Mouse (Mus musculus) lung, postnatal 0 days (tissue): ENCODE measurements at regions not wholly inside any gene's neighbourhood (a gene's known extent, or its start where the extent isn't known, plus 50 kb on each side); places are given as distances from the start of the nearest gene placed in this dataset.
"Not testable (repeated sequence)": the region's sequence is repeated elsewhere in the genome, so short reads cannot be mapped to it uniquely, and the experiment has no call there.

Experiments
- ATAC-seq: fragments of 200-750 bp; cut with Nextera tagmentation; 2 replicates; pipeline ENCODE4 v1.8.0; 2017; ENCODE audit warnings: moderate library complexity
- DNase-seq: peaks from one replicate; pipeline ENCODE4 v3.0.0-alpha.2; 2016; ENCODE audit warnings: low spot score
- H3K27ac ChIP-seq: fragments of 300-500 bp; sonication (generic); 2 replicates; pipeline ENCODE4 v1.5.1; 2014; ENCODE audit warnings: antibody characterized with exemption, mild to moderate bottlenecking, low read length, mixed read lengths
- H3K27me3 ChIP-seq: fragments of 300-500 bp; sonication (generic); replicated peaks from 2 replicates; pipeline ENCODE4 v1.6.1; 2014; ENCODE audit warnings: low read length, mixed read lengths; ENCODE audit not compliant: insufficient read depth
- H3K36me3 ChIP-seq: fragments of 300-500 bp; sonication (generic); 2 replicates; pipeline ENCODE4 v1.6.1; 2014; ENCODE audit warnings: low read length, mixed read lengths; ENCODE audit not compliant: insufficient read depth
- H3K4me1 ChIP-seq: fragments of 300-500 bp; sonication (generic); 2 replicates; pipeline ENCODE4 v1.6.1; 2014; ENCODE audit warnings: antibody characterized with exemption, low read depth, low read length, mixed read lengths; ENCODE audit not compliant: insufficient read depth
- H3K4me2 ChIP-seq: fragments of 300-500 bp; sonication (generic); replicated peaks from 2 replicates; pipeline ENCODE4 v1.6.1; 2014; ENCODE audit warnings: low read depth, mild to moderate bottlenecking, low read length, moderate library complexity, mixed read lengths
- H3K4me3 ChIP-seq: fragments of 300-500 bp; sonication (generic); 2 replicates; pipeline ENCODE4 v1.5.1; 2014; ENCODE audit warnings: low read depth, low read length
- H3K9ac ChIP-seq: fragments of 300-500 bp; sonication (generic); replicated peaks from 2 replicates; pipeline ENCODE4 v1.6.1; 2014; ENCODE audit warnings: low read depth, mild to moderate bottlenecking
- H3K9me3 ChIP-seq: fragments of 300-500 bp; sonication (generic); 2 replicates; pipeline ENCODE4 v1.6.1; 2016; ENCODE audit warnings: low read length, mixed read lengths
- CTCF ChIP-seq: IDR thresholded peaks from 2 replicates; pipeline ENCODE4 v1.5.1; 2016; ENCODE audit warnings: antibody characterized with exemption, mild to moderate bottlenecking
- EP300 ChIP-seq: IDR thresholded peaks from 2 replicates; pipeline ENCODE4 v1.6.1; 2016; ENCODE audit warnings: antibody characterized with exemption, mild to moderate bottlenecking, control low read depth
- WGBS: fragments of 180-500 bp; shearing (Covaris S2); extraction: QIAGEN DNeasy Blood & Tissue Kit; methylation state at CpG from one replicate; pipeline ENCODE4 v1.1.7; 2014; 5-methylcytosine and 5-hydroxymethylcytosine counted together

DNA sequence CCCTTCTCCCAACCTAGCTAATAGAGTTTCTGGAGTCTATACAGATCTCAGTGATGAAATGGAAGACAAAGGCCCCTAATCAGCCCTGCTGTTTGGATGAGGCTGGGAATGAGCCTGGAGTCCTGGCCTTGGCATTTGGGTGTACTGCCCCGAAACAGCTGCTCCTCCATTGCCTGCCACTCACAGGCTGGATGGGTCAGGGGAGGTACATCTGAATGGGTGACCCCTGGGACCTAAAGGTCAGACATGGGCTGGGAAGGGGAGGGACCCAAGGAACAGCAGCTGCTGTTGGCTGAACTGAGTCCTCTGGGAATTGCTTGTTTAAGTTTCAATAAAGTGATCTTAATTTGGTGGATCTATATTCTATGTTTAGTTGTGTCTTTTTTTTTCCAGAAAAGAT, 316.9 kb downstream of the Tox3 start:
- WGBS, result 59% methylated on average over 1 of the region's 1 CpGs
- DNase-seq (no peak), ATAC-seq (no peak)
- Histone ChIP-seq H3K36me3 (no peaks in the 10 kb centered on the region), H3K4me2 (no peak overlapping the region), H3K9ac (no peak overlapping the region), H3K4me3 (no peak overlapping the region), H3K4me1 (no peaks in the 10 kb centered on the region), H3K27me3 (no peaks in the 10 kb centered on the region), H3K9me3 (no peaks in the 10 kb centered on the region), H3K27ac (no peak overlapping the region)
- TF ChIP-seq CTCF (no peak), EP300 (no peak)

DNA sequence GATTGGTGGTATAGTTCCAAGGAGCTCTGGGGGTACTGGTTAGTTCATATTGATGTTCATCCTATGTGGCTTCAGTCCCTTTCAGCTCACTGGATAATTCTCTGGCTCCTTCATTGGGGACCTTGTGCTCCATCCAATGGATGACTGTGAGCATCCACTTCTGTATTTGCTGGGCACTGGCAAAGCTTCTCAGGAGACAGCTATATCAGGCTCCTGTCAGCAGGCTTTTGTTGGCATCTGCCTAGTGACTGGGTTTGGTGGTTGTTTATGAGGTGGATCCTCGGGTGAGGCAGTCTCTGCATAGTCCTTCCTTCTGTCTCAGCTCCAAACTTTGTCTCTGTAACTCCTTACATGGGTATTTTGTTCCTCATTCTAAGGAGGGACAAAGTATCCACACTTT, 330.2 kb downstream of the Tox3 start:
- H3K36me3 ChIP-seq, H3K9ac ChIP-seq, H3K27me3 ChIP-seq, H3K27ac ChIP-seq, DNase-seq, H3K9me3 ChIP-seq, H3K4me1 ChIP-seq, ATAC-seq, H3K4me3 ChIP-seq, H3K4me2 ChIP-seq: not testable (repeated sequence)
- WGBS, result 72% methylated on average over 1 of the region's 1 CpGs

GRCm38 (mm10) chr8:90013755-90014154, 334.4 kb downstream of the Tox3 start:
- WGBS, result 34% methylated on average over 2 of the region's 2 CpGs
- peak; percentile 18 for DNase-seq
- Histone ChIP-seq H3K4me3 (no peak overlapping the region), H3K4me2 (no peak overlapping the region), H3K36me3 (no peaks in the 10 kb centered on the region), H3K27me3 (no peaks in the 10 kb centered on the region), H3K9ac (no peak overlapping the region), H3K4me1 (no peaks in the 10 kb centered on the region), H3K9me3 (no peaks in the 10 kb centered on the region), H3K27ac (no peak overlapping the region)
- TF ChIP-seq EP300 (0 out of 2 replicates have a peak, but pooled peaks have one; percentile 33), CTCF (no peak)
- ATAC-seq, result peak; percentile 78

- no peak overlapping the region for H3K4me3 ChIP-seq
- no peaks in the 10 kb centered on the region for H3K9me3 ChIP-seq
- no peaks in the 10 kb centered on the region for H3K4me1 ChIP-seq
- no peak overlapping the region for H3K4me2 ChIP-seq
- no peak for ATAC-seq
- H3K9ac ChIP-seq, result no peak overlapping the region
- no peak for TF ChIP-seq CTCF
- TF ChIP-seq EP300, result no peak
- H3K27ac ChIP-seq, result no peak overlapping the region
- H3K36me3 ChIP-seq, result no peaks in the 10 kb centered on the region
- H3K27me3 ChIP-seq, result no peaks in the 10 kb centered on the region
- no peak for DNase-seq
- 74% methylated on average over 6 of the region's 6 CpGs for WGBS
Measured at GRCm38 (mm10) chr8:90011682-90012409, 336.3 kb downstream of the Tox3 start.

GRCm38 (mm10) chr8:90009431-90009830, 338.7 kb downstream of the Tox3 start:
- Histone ChIP-seq H3K27ac (no peak overlapping the region), H3K9ac (no peak overlapping the region), H3K4me1 (no peaks in the 10 kb centered on the region), H3K4me3 (no peak overlapping the region), H3K27me3 (no peaks in the 10 kb centered on the region), H3K36me3 (no peaks in the 10 kb centered on the region), H3K4me2 (no peak overlapping the region), H3K9me3 (no peaks in the 10 kb centered on the region)
- DNase-seq, result no peak
- 63% methylated on average over 1 of the region's 1 CpGs for WGBS
- no peak for ATAC-seq
- TF ChIP-seq EP300 (no peak), CTCF (no peak)

DNA sequence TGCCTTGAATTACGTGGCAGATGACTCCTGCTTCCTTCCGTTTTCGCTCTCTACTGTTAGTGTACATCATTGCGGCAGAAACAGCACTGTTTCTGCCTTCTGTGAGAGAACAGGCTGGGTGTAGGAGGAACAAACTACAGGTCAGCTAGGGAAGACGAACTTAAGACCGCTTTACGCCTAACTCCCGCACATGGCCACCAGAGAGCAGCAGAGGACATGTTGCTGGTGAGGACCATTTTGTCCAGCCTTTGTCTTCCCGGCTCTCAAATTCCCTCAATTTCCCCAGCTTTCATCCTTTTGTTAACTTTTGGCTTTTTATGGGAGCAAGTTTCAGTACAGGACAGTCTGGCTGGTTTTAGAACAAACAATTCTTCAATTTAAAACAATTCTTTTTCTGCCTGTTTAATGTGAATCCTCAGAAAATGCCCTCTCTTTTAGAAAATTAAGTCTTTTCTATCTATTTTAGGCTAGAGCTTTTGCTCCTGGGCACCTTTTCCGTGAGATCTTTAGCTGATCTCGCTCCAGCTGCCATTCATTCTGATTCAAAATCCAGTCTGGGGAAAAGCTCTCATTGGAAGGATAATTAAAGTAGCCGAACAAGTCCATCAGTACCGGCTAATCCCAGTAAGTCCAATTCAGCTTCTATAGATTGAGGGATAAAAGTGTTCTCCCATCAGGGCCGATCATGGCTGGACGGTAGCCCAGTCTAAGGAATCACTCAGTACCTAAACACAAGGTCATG, 347.1 kb downstream of the Tox3 start:
- WGBS, result 40% methylated on average over 15 of the region's 15 CpGs
- no peak overlapping the region for H3K9ac ChIP-seq
- H3K4me2 ChIP-seq, result no peak overlapping the region
- H3K27me3 ChIP-seq, result no peaks in the 10 kb centered on the region
- no peaks in the 10 kb centered on the region for H3K9me3 ChIP-seq
- no peaks in the 10 kb centered on the region for H3K36me3 ChIP-seq
- TF ChIP-seq EP300 (no peak), CTCF (peak; percentile 95)
- no peak overlapping the region for H3K4me3 ChIP-seq
- no peaks in the 10 kb centered on the region for H3K4me1 ChIP-seq
- ATAC-seq (no peak), DNase-seq (peak; percentile 70)
- H3K27ac ChIP-seq, result no peak overlapping the region
